Mouse (Mus musculus): ENCODE results near the gene Tln2. TPM values are rescaled to one million over a fixed set of nuclear protein-coding genes. Genes with fewer than 3 reads are reported as not detected.

The Tln2 gene
- polyA plus RNA-seq, 1 experiment = 17.0 TPM

GRCm38 (mm10) chr9:67274296-67274695 is 285.2 kb downstream of the Tln2 start:
- H3K4me3 ChIP-seq (ENCODE audit: low read depth, low read length) = no peak overlapping the region
- H3K27ac ChIP-seq (ENCODE audit: insufficient read depth, low read length) = no peak overlapping the region
- TF ChIP-seq POLR2A (IDR thresholded peaks at IDR 0.05; ENCODE audit: insufficient read depth, low read length) (no peak), CTCF (IDR thresholded peaks at IDR 0.05; ENCODE audit: low read depth, low read length) (peak; percentile 45)
- H3K36me3 ChIP-seq (ENCODE audit: control insufficient read depth, insufficient read depth, low read length, poor library complexity, severe bottlenecking) = no peaks in the 10 kb centered on the region
- no peak overlapping the region for H3K9ac ChIP-seq (ENCODE audit: low read depth, poor library complexity, severe bottlenecking)
- no peaks in the 10 kb centered on the region for H3K9me3 ChIP-seq (replicated peaks; ENCODE audit: control insufficient read depth, insufficient read depth, low read length, poor library complexity, severe bottlenecking)
- H3K4me1 ChIP-seq (ENCODE audit: control insufficient read depth, insufficient read depth, low read length) = no peaks in the 10 kb centered on the region
- H3K27me3 ChIP-seq (ENCODE audit: control insufficient read depth, insufficient read depth, low read length, poor library complexity, severe bottlenecking) = no peaks in the 10 kb centered on the region

GRCm38 (mm10) chr9:67273362-67273761 is 286.1 kb downstream of the Tln2 start:
- no peaks in the 10 kb centered on the region for H3K36me3 ChIP-seq (ENCODE audit: control insufficient read depth, insufficient read depth, low read length, poor library complexity, severe bottlenecking)
- no peak for TF ChIP-seq EP300 (IDR thresholded peaks at IDR 0.05; ENCODE audit: insufficient read depth, low read depth, low read length)
- no peak for TF ChIP-seq CTCF (IDR thresholded peaks at IDR 0.05; ENCODE audit: low read depth, low read length)
- no peak for TF ChIP-seq POLR2A (IDR thresholded peaks at IDR 0.05; ENCODE audit: insufficient read depth, low read length)
- H3K27ac ChIP-seq (ENCODE audit: insufficient read depth, low read length) = no peak overlapping the region
- no peaks in the 10 kb centered on the region for H3K9me3 ChIP-seq (replicated peaks; ENCODE audit: control insufficient read depth, insufficient read depth, low read length, poor library complexity, severe bottlenecking)
- no peak overlapping the region for H3K9ac ChIP-seq (ENCODE audit: low read depth, poor library complexity, severe bottlenecking)
- no peaks in the 10 kb centered on the region for H3K27me3 ChIP-seq (ENCODE audit: control insufficient read depth, insufficient read depth, low read length, poor library complexity, severe bottlenecking)
- no peaks in the 10 kb centered on the region for H3K4me1 ChIP-seq (ENCODE audit: control insufficient read depth, insufficient read depth, low read length)
- no peak overlapping the region for H3K4me3 ChIP-seq (ENCODE audit: low read depth, low read length)

GRCm38 (mm10) chr9:67270734-67271133 is 288.8 kb downstream of the Tln2 start:
- Histone ChIP-seq H3K27ac (ENCODE audit: insufficient read depth, low read length) (no peak overlapping the region), H3K36me3 (ENCODE audit: control insufficient read depth, insufficient read depth, low read length, poor library complexity, severe bottlenecking) (no peaks in the 10 kb centered on the region), H3K9ac (ENCODE audit: low read depth, poor library complexity, severe bottlenecking) (no peak overlapping the region), H3K27me3 (ENCODE audit: control insufficient read depth, insufficient read depth, low read length, poor library complexity, severe bottlenecking) (no peaks in the 10 kb centered on the region), H3K4me1 (ENCODE audit: control insufficient read depth, insufficient read depth, low read length) (no peaks in the 10 kb centered on the region), H3K9me3 (replicated peaks; ENCODE audit: control insufficient read depth, insufficient read depth, low read length, poor library complexity, severe bottlenecking) (no peaks in the 10 kb centered on the region), H3K4me3 (ENCODE audit: low read depth, low read length) (no peak overlapping the region)
- no peak for TF ChIP-seq EP300 (IDR thresholded peaks at IDR 0.05; ENCODE audit: insufficient read depth, low read depth, low read length)
- TF ChIP-seq CTCF (IDR thresholded peaks at IDR 0.05; ENCODE audit: low read depth, low read length) = no peak
- TF ChIP-seq POLR2A (IDR thresholded peaks at IDR 0.05; ENCODE audit: insufficient read depth, low read length) = no peak

GRCm38 (mm10) chr9:67270061-67270595 is 289.4 kb downstream of the Tln2 start:
- no peaks in the 10 kb centered on the region for H3K27me3 ChIP-seq (ENCODE audit: control insufficient read depth, insufficient read depth, low read length, poor library complexity, severe bottlenecking)

GRCm38 (mm10) chr9:67267276-67267990 is 292.1 kb downstream of the Tln2 start:
- no peak overlapping the region for H3K27ac ChIP-seq (ENCODE audit: insufficient read depth, low read length)
- no peaks in the 10 kb centered on the region for H3K36me3 ChIP-seq (ENCODE audit: control insufficient read depth, insufficient read depth, low read length, poor library complexity, severe bottlenecking)
- no peaks in the 10 kb centered on the region for H3K4me1 ChIP-seq (ENCODE audit: control insufficient read depth, insufficient read depth, low read length)
- H3K27me3 ChIP-seq (ENCODE audit: control insufficient read depth, insufficient read depth, low read length, poor library complexity, severe bottlenecking) = no peaks in the 10 kb centered on the region
- no peak overlapping the region for H3K9ac ChIP-seq (ENCODE audit: low read depth, poor library complexity, severe bottlenecking)
- H3K9me3 ChIP-seq (replicated peaks; ENCODE audit: control insufficient read depth, insufficient read depth, low read length, poor library complexity, severe bottlenecking) = no peaks in the 10 kb centered on the region
- no peak overlapping the region for H3K4me3 ChIP-seq (ENCODE audit: low read depth, low read length)
- TF ChIP-seq POLR2A (IDR thresholded peaks at IDR 0.05; ENCODE audit: insufficient read depth, low read length) (no peak), CTCF (IDR thresholded peaks at IDR 0.05; ENCODE audit: low read depth, low read length) (no peak), EP300 (IDR thresholded peaks at IDR 0.05; ENCODE audit: insufficient read depth, low read depth, low read length) (no peak)

More at GRCm38 (mm10) chr9:67270061-67270595, 289.4 kb downstream of the Tln2 start:
- TF ChIP-seq EP300 (IDR thresholded peaks at IDR 0.05; ENCODE audit: insufficient read depth, low read depth, low read length) = no peak
- TF ChIP-seq CTCF (IDR thresholded peaks at IDR 0.05; ENCODE audit: low read depth, low read length) = no peak
- no peak for TF ChIP-seq POLR2A (IDR thresholded peaks at IDR 0.05; ENCODE audit: insufficient read depth, low read length)
- Histone ChIP-seq H3K36me3 (ENCODE audit: control insufficient read depth, insufficient read depth, low read length, poor library complexity, severe bottlenecking) (no peaks in the 10 kb centered on the region), H3K9ac (ENCODE audit: low read depth, poor library complexity, severe bottlenecking) (no peak overlapping the region), H3K27ac (ENCODE audit: insufficient read depth, low read length) (no peak overlapping the region), H3K9me3 (replicated peaks; ENCODE audit: control insufficient read depth, insufficient read depth, low read length, poor library complexity, severe bottlenecking) (no peaks in the 10 kb centered on the region), H3K4me1 (ENCODE audit: control insufficient read depth, insufficient read depth, low read length) (no peaks in the 10 kb centered on the region), H3K4me3 (ENCODE audit: low read depth, low read length) (no peak overlapping the region)

GRCm38 (mm10) chr9:67265513-67265912 is 294.0 kb downstream of the Tln2 start:
- TF ChIP-seq POLR2A (IDR thresholded peaks at IDR 0.05; ENCODE audit: insufficient read depth, low read length) (no peak), EP300 (IDR thresholded peaks at IDR 0.05; ENCODE audit: insufficient read depth, low read depth, low read length) (no peak), CTCF (IDR thresholded peaks at IDR 0.05; ENCODE audit: low read depth, low read length) (no peak)
- no peak overlapping the region for H3K9ac ChIP-seq (ENCODE audit: low read depth, poor library complexity, severe bottlenecking)
- H3K9me3 ChIP-seq (replicated peaks; ENCODE audit: control insufficient read depth, insufficient read depth, low read length, poor library complexity, severe bottlenecking) = no peaks in the 10 kb centered on the region
- no peak overlapping the region for H3K4me3 ChIP-seq (ENCODE audit: low read depth, low read length)
- no peaks in the 10 kb centered on the region for H3K36me3 ChIP-seq (ENCODE audit: control insufficient read depth, insufficient read depth, low read length, poor library complexity, severe bottlenecking)
- peaks cover 4% of the 10 kb centered on the region for H3K4me1 ChIP-seq (ENCODE audit: control insufficient read depth, insufficient read depth, low read length)
- H3K27ac ChIP-seq (ENCODE audit: insufficient read depth, low read length) = no peak overlapping the region
- no peaks in the 10 kb centered on the region for H3K27me3 ChIP-seq (ENCODE audit: control insufficient read depth, insufficient read depth, low read length, poor library complexity, severe bottlenecking)

Measured in ES-Bruce4 (cell line).